Mouse (Mus musculus) forebrain, embryonic 14.5 days (tissue): ENCODE results near the gene Plekhg1. TPM values are rescaled to one million over a fixed set of nuclear protein-coding genes. Genes with fewer than 3 reads are reported as not detected.
A peak's percentile ranks its signal among the peaks of the same experiment; 100 is the strongest.

Experiments
- ATAC-seq: fragments of 200-750 bp; cut with Nextera tagmentation; 2 replicates; pipeline ENCODE4 v1.8.0; 2017; ENCODE audit warnings: mild to moderate bottlenecking, moderate library complexity
- DNase-seq: peaks from one replicate; pipeline ENCODE4 v3.0.0-alpha.2; 2015; ENCODE audit warnings: low spot score
- H3K27ac ChIP-seq: fragments of 300-500 bp; sonication (generic); 2 replicates; pipeline ENCODE4 v1.5.1; 2014; ENCODE audit warnings: low read depth, mild to moderate bottlenecking, control low read depth, low read length, moderate library complexity
- H3K27me3 ChIP-seq: fragments of 300-500 bp; sonication (generic); replicated peaks from 2 replicates; pipeline ENCODE4 v1.6.1; 2014; ENCODE audit warnings: low read length, control low read depth, mixed read lengths; ENCODE audit not compliant: control insufficient read depth, insufficient read depth
- H3K36me3 ChIP-seq: fragments of 300-500 bp; sonication (generic); 2 replicates; pipeline ENCODE4 v1.6.1; 2014; ENCODE audit warnings: low read length, control low read depth; ENCODE audit not compliant: control insufficient read depth, insufficient read depth
- H3K4me1 ChIP-seq: fragments of 300-500 bp; sonication (generic); 2 replicates; pipeline ENCODE4 v1.6.1; 2014; ENCODE audit warnings: antibody characterized with exemption, low read length, control low read depth; ENCODE audit not compliant: control insufficient read depth, insufficient read depth
- H3K4me2 ChIP-seq: fragments of 300-500 bp; sonication (generic); 2 replicates; pipeline ENCODE4 v1.6.1; 2014; ENCODE audit warnings: mild to moderate bottlenecking, control low read depth, low read length
- H3K4me3 ChIP-seq: fragments of 300-500 bp; sonication (generic); 2 replicates; pipeline ENCODE4 v1.5.1; 2014; ENCODE audit warnings: low read depth, low read length, control low read depth
- H3K9ac ChIP-seq: fragments of 300-500 bp; sonication (generic); 2 replicates; pipeline ENCODE4 v1.6.1; 2014; ENCODE audit warnings: mild to moderate bottlenecking, low read length, control low read depth, moderate library complexity
- H3K9me3 ChIP-seq: fragments of 300-500 bp; sonication (generic); replicated peaks from 2 replicates; pipeline ENCODE4 v1.6.1; 2016; ENCODE audit warnings: low read length, control low read depth, mixed read lengths; ENCODE audit not compliant: control insufficient read depth
- WGBS: fragments of 180-500 bp; shearing (Covaris S2); extraction: QIAGEN DNeasy Blood & Tissue Kit; methylation state at CpG from one replicate; pipeline ENCODE4 v1.1.7; 2014; 5-methylcytosine and 5-hydroxymethylcytosine counted together
- polyA plus RNA-seq: library from polyadenylated mRNA; unstranded; fragments of >200 nt; fragmentation: Nextera tagmentation; extraction: Ambion mirVana; gene quantifications from 2 replicates; pipeline ENCODE4 v1.2.1, GENCODE M21; 2014

The Plekhg1 gene
- polyA plus RNA-seq, 1 experiment from 2014 or later, result 3.1 TPM

GRCm38 (mm10) chr10:3702585-3702984 lies 37.6 kb upstream of the Plekhg1 start:
- Histone ChIP-seq H3K4me1 (no peaks in the 10 kb centered on the region), H3K4me3 (no peak overlapping the region), H3K4me2 (no peak overlapping the region), H3K27ac (no peak overlapping the region), H3K27me3 (no peaks in the 10 kb centered on the region), H3K9me3 (no peaks in the 10 kb centered on the region), H3K36me3 (no peaks in the 10 kb centered on the region), H3K9ac (no peak overlapping the region)
- DNase-seq (no peak), ATAC-seq (no peak)
- WGBS, result 88% methylated on average over 2 of the region's 2 CpGs

GRCm38 (mm10) chr10:3706231-3706630 lies 33.9 kb upstream of the Plekhg1 start:
- Histone ChIP-seq H3K27ac (no peak overlapping the region), H3K9ac (no peak overlapping the region), H3K4me1 (no peaks in the 10 kb centered on the region), H3K9me3 (no peaks in the 10 kb centered on the region), H3K36me3 (no peaks in the 10 kb centered on the region), H3K4me2 (no peak overlapping the region), H3K27me3 (no peaks in the 10 kb centered on the region), H3K4me3 (no peak overlapping the region)
- ATAC-seq, result no peak
- WGBS, result 88% methylated on average over 4 of the region's 4 CpGs
- DNase-seq, result no peak

GRCm38 (mm10) chr10:3710081-3710480 lies 30.1 kb upstream of the Plekhg1 start:
- 92% methylated on average over 3 of the region's 3 CpGs for WGBS
- Histone ChIP-seq H3K27me3 (no peaks in the 10 kb centered on the region), H3K9me3 (0 out of 2 replicates have a peak, but pooled peaks cover 4% of the 10 kb centered on the region), H3K4me2 (no peak overlapping the region), H3K36me3 (no peaks in the 10 kb centered on the region), H3K4me1 (no peaks in the 10 kb centered on the region), H3K4me3 (no peak overlapping the region), H3K9ac (no peak overlapping the region), H3K27ac (no peak overlapping the region)
- DNase-seq, result no peak
- no peak for ATAC-seq

- 0 out of 2 replicates have a peak, but pooled peaks cover 4% of the 10 kb centered on the region for H3K9me3 ChIP-seq
- 84% methylated on average over 3 of the region's 3 CpGs for WGBS
- ATAC-seq, result no peak
- H3K27ac ChIP-seq, result no peak overlapping the region
- no peaks in the 10 kb centered on the region for H3K27me3 ChIP-seq
- H3K4me1 ChIP-seq, result no peaks in the 10 kb centered on the region
- no peak for DNase-seq
- H3K4me2 ChIP-seq, result no peak overlapping the region
- H3K36me3 ChIP-seq, result no peaks in the 10 kb centered on the region
- no peak overlapping the region for H3K4me3 ChIP-seq
- no peak overlapping the region for H3K9ac ChIP-seq
Measured at GRCm38 (mm10) chr10:3715302-3715943, 24.7 kb upstream of the Plekhg1 start.

- ATAC-seq (no peak), DNase-seq (no peak)
- H3K9ac ChIP-seq, result no peak overlapping the region
Measured at GRCm38 (mm10) chr10:3718021-3718865, 21.9 kb upstream of the Plekhg1 start.

GRCm38 (mm10) chr10:3720296-3720695 lies 19.9 kb upstream of the Plekhg1 start:
- Histone ChIP-seq H3K27me3 (no peaks in the 10 kb centered on the region), H3K4me2 (no peak overlapping the region), H3K9ac (no peak overlapping the region), H3K27ac (no peak overlapping the region), H3K4me1 (peaks cover 2% of the 10 kb centered on the region; the same call in 1 of the 2 replicates), H3K36me3 (no peaks in the 10 kb centered on the region), H3K4me3 (no peak overlapping the region), H3K9me3 (no peaks in the 10 kb centered on the region)
- 59% methylated on average over 2 of the region's 2 CpGs for WGBS
- ATAC-seq, result no peak
- DNase-seq, result no peak

More at GRCm38 (mm10) chr10:3718021-3718865, 21.9 kb upstream of the Plekhg1 start:
- no peaks in the 10 kb centered on the region for H3K36me3 ChIP-seq
- peaks cover 2% of the 10 kb centered on the region; the same call in 1 of the 2 replicates for H3K4me1 ChIP-seq
- no peak overlapping the region for H3K4me3 ChIP-seq
- H3K27me3 ChIP-seq, result no peaks in the 10 kb centered on the region
- WGBS, result 76% methylated on average over 16 of the region's 16 CpGs
- no peak overlapping the region for H3K27ac ChIP-seq
- H3K9me3 ChIP-seq, result 0 out of 2 replicates have a peak, but pooled peaks cover 4% of the 10 kb centered on the region
- no peak overlapping the region for H3K4me2 ChIP-seq

GRCm38 (mm10) chr10:3722339-3722738 lies 17.8 kb upstream of the Plekhg1 start:
- Histone ChIP-seq H3K4me3 (no peak overlapping the region), H3K9me3 (no peaks in the 10 kb centered on the region), H3K36me3 (no peaks in the 10 kb centered on the region), H3K4me1 (peaks cover 2% of the 10 kb centered on the region; the same call in 1 of the 2 replicates), H3K27me3 (no peaks in the 10 kb centered on the region), H3K9ac (no peak overlapping the region), H3K4me2 (no peak overlapping the region), H3K27ac (no peak overlapping the region)
- DNase-seq (no peak), ATAC-seq (peak; percentile 66)
- 6% methylated on average over 2 of the region's 2 CpGs for WGBS

- no peaks in the 10 kb centered on the region for H3K27me3 ChIP-seq
- 85% methylated on average over 1 of the region's 1 CpGs for WGBS
Measured at GRCm38 (mm10) chr10:3724665-3725064, 15.5 kb upstream of the Plekhg1 start.

GRCm38 (mm10) chr10:3729666-3730065 lies 10.5 kb upstream of the Plekhg1 start:
- ATAC-seq (no peak), DNase-seq (no peak)
- Histone ChIP-seq H3K4me3 (no peak overlapping the region), H3K36me3 (no peaks in the 10 kb centered on the region), H3K4me1 (no peaks in the 10 kb centered on the region), H3K27me3 (no peaks in the 10 kb centered on the region), H3K9me3 (no peaks in the 10 kb centered on the region), H3K27ac (no peak overlapping the region), H3K4me2 (no peak overlapping the region), H3K9ac (no peak overlapping the region)
- 26% methylated on average over 3 of the region's 3 CpGs for WGBS

More at GRCm38 (mm10) chr10:3724665-3725064, 15.5 kb upstream of the Plekhg1 start:
- no peak for ATAC-seq
- H3K27ac ChIP-seq, result no peak overlapping the region
- no peak for DNase-seq
- no peaks in the 10 kb centered on the region for H3K9me3 ChIP-seq
- no peak overlapping the region for H3K4me2 ChIP-seq
- H3K4me3 ChIP-seq, result no peak overlapping the region
- H3K9ac ChIP-seq, result no peak overlapping the region
- peaks cover 2% of the 10 kb centered on the region; the same call in 1 of the 2 replicates for H3K4me1 ChIP-seq
- H3K36me3 ChIP-seq, result no peaks in the 10 kb centered on the region
